Mouse (Mus musculus): Measurements from ENCODE around the gene Gk2. TPM values are rescaled to one million over a fixed set of nuclear protein-coding genes. Genes with fewer than 3 reads are reported as not detected.

Gk2 gene
- not detected in 2 replicates for polyA plus RNA-seq (2021; fragmentation: Nextera tagmentation)
- long read RNA-seq, experiment 1 = 0 reads
- long read RNA-seq, experiment 2 = 0 reads

GRCm38 (mm10) chr5:97456816-97457215 lies at the start of gene Gk2:
Gene Gk2 (minus strand): TSS chr5:97457021.

Other genes starting within 250 kb of the Gk2 start
- gene Naa11, start 64.6 kb downstream of the Gk2 start, polyA plus RNA-seq (2021; fragmentation: Nextera tagmentation) = 0.04 and 0.16 TPM in 2 replicates